Mouse (Mus musculus) gastrocnemius, adult 2 months (tissue): ENCODE results near the gene Supt6. TPM values are rescaled to one million over a fixed set of nuclear protein-coding genes. Genes with fewer than 3 reads are reported as not detected.

ENCODE experiments used
- DNase-seq: peaks from one replicate; pipeline ENCODE4 v3.0.0; 2022
- H3K27ac ChIP-seq: fragments of 200-600 bp; 2 replicates; pipeline ENCODE4 v1.8.1; 2022; ENCODE audit warnings: mild to moderate bottlenecking
- H3K4me3 ChIP-seq: fragments of 200-600 bp; 2 replicates; pipeline ENCODE4 v1.8.1; 2022; ENCODE audit warnings: mild to moderate bottlenecking, moderate library complexity
- CTCF ChIP-seq: fragments of 200-600 bp; IDR thresholded peaks from 2 replicates; pipeline ENCODE4 v1.8.1; 2022; ENCODE audit warnings: antibody characterized with exemption, mild to moderate bottlenecking, moderate library complexity
- intact Hi-C: fragments of 180-260 bp; cut with DNase I; formaldehyde crosslinking; loops from one replicate; pipeline ENCODE4 v1.15.1; 2025
- total RNA-seq, 2 experiments: library from RNA; stranded (reverse); gene quantifications; 2 replicates each; pipeline ENCODE4 v1.2.3; 2021

Supt6 gene
- total RNA-seq, 2 experiments from 2014 or later, result 30.3 to 33.7 TPM

DNA sequence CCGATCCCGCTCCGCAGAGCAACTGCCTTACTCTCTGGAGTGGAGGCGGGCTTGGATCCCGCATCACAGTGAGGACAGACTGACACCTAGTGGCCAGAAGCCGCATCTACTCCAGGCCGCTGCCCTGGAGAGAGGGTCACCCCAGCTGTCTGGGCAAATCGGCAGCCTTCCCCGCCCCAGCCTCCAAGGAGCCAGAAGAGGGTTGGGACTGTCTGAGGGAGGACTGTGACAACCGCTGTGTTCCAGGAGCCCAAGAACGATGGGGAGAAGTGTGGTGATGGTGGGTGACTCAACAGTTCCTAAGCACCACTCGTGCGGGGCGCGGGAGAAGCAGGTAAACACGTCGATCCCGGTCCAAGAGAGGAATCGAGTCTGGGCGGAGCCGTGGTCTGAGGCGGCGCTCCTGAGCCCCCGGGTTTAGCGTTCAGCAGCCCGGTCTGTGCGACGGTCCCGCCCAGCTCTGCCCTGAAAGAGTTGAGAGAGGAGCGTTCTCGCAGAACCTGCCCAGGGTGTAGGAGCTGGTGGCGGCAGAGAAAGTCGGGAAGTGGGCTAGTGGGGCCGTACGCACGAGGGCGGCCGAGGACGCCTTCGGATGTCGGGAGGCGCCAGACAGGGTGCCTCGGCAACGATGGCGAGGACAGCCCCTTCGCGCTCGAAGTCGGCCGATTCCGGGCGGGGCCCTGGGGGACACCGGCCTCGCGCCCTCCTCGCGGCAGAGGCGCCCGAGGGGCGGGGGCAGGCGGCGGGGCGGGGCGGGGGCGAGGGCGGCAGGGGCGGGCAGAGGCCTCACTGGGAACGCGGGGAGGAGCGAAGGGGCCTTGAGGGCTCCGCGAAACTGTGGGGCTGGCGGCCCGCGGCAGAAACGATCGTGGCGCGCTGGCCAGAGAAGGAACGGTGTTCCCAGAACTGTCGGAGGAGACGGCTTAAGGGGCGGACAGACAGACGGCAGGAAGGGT, 67.6 kb downstream of the Supt6 start:
- TF ChIP-seq CTCF, result peak; percentile 100; the same call in 1 of the 2 replicates
- Histone ChIP-seq H3K27ac (peak overlapping the region; percentile 87), H3K4me3 (peak overlapping the region; percentile 92)
- intact Hi-C loops, result loop anchor here (1.0 to 5.0 kb wide), 4 partner anchors 19 to 196 kb away; partner anchors contain the start of genes Flot2 and Phf12
- peak; percentile 96 for DNase-seq

DNA sequence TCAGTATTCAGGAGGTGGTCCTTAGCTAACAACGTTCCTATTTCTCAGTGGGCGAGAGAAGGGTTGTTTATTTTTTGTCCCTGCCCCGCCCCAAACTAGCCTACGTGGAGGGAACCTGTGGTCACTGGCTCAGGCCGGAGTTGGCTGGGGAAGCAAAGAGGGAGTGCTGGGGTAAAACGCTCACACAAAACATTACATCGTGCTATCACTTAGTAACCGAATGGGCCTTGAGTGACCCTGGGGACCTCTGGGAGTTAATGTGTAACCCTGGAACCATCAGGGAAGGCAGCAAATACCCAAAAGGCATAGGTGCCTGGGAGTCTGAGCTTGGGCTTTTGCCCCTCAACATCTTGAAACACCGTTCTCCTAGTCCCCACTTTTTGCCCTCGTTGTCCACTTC, 68.3 kb downstream of the Supt6 start:
- Histone ChIP-seq H3K27ac (peak overlapping the region; percentile 89), H3K4me3 (peak overlapping the region; percentile 92)
- intact Hi-C loops, result loop anchor here (1.0 to 5.0 kb wide), 4 partner anchors 18 to 195 kb away; partner anchors contain the start of genes Flot2 and Phf12
- no peak for TF ChIP-seq CTCF
- peak; percentile 43 for DNase-seq

DNA sequence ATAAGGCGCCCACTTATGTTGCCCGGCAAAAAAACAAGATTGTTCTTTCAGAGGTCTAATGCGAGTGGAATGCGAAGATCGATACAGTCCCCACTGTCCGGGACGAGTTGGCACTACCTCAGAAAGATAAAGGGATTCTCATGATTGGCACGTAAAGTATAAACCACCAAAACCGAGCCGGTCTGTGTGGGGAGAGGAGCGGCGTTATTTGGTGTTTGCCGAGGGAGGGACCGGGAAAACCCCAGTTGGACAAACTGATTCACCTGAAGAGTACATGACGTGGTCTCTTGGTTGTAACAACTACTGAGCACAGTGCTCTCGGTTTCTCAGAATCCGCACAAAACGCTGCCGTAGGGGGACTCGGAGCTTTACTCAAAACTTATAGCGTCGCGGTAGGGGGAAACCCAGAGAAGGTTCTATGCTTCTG, 68.9 kb downstream of the Supt6 start:
- intact Hi-C loops, result loop anchor here (1.0 to 5.0 kb wide), 5 partner anchors 18 to 195 kb away; partner anchors contain the start of genes Flot2 and Phf12
- DNase-seq, result no peak
- H3K4me3 ChIP-seq, result peak overlapping the region; percentile 92
- peak overlapping the region; percentile 89 for H3K27ac ChIP-seq
- TF ChIP-seq CTCF, result no peak

DNA sequence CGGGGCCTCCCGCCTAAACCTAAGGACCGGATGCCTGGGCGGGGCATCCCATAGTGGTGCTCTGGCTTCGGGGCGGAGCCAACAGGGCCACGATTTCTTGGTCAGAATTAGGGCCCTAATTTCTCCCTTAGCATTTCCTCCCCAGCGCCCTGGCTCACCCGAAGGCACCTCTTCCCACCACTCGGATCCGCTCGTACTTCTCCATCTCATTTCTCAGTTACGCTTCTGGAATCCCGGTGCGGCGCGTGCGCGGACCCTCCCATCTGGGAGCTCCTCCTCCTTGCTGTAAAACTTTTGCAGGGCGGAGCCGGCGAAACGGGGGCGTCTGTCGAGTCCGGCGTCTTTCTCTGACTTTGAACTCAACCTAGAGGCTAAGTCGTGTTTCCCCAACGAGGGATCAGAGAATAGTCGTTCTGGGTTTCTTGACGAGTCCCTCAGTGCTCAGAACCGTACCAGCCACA, 69.4 kb downstream of the Supt6 start, which contains the start of the genes Nek8 and Tlcd1:
Gene Nek8 (minus strand): TSS at position 274 of the 461 bp plus-strand sequence.
Gene Tlcd1 (plus strand): TSS at position 310 of the 461 bp plus-strand sequence.
- intact Hi-C loops, result loop anchor here (1.0 to 5.0 kb wide), 3 partner anchors 116 to 194 kb away; partner anchors contain the start of genes Flot2 and Phf12
- peak; percentile 93 for DNase-seq
- no peak for TF ChIP-seq CTCF
- Histone ChIP-seq H3K27ac (peak within 1 kb of the TSS; percentile 89), H3K4me3 (peak within 1 kb of the TSS; percentile 92)

DNA sequence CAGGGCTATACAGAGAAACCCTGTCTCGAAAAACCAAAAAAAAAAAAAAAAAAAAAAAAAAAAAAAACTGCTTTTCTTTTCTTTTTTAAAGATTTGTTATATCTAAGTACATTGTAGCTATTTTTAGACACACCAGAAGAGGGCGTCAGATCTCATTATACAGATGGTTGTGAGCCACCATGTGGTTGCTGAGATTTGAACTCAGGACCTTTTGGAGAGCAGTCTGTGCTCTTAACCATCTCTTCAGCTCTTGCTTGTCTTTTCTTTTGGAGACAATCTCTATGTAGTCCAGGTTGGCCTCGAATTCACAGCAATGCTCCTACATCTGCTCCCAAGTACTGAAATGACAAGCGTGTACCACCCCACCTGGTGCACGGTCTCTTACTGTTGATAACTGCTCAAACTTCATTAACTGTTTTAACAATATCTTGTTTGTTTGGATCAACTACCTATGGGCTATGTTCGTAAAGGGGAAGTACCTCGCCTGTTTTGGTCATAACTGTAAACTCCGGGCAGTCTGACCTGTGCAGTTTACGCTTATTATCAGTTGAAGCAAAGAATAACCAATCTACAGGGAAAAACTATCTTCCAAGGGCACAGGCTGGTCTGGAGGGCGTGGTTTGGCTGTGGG, 69.9 kb downstream of the Supt6 start:
- no peak for TF ChIP-seq CTCF
- Histone ChIP-seq H3K4me3 (peak overlapping the region; percentile 92), H3K27ac (peak overlapping the region; percentile 89)
- DNase-seq, result no peak
- intact Hi-C loops, result loop anchor here (1.0 to 5.0 kb wide), 3 partner anchors 116 to 194 kb away; partner anchors contain the start of genes Flot2 and Phf12

DNA sequence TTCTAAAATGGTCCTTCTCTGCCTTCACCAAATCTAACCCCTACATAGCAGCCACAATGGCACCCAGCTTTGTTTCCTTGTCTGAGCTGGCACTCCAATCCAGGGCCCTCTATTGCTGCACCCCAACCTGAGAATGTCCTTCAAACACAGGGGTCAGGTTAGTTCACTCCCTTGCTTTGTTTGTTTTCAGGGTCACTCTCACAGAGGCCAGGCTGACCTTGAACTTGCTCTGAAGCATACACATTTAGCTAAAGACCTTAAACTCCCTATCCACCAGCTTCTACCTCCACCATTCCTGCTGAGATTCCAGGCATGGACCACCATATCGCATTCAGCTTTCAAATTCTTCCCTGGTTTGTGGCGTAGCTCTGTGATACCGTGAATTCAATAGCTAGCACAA, 71.3 kb downstream of the Supt6 start:
- intact Hi-C loops, result no loop called here
- TF ChIP-seq CTCF, result no peak
- Histone ChIP-seq H3K4me3 (no peak overlapping the region), H3K27ac (no peak overlapping the region)
- no peak for DNase-seq

DNA sequence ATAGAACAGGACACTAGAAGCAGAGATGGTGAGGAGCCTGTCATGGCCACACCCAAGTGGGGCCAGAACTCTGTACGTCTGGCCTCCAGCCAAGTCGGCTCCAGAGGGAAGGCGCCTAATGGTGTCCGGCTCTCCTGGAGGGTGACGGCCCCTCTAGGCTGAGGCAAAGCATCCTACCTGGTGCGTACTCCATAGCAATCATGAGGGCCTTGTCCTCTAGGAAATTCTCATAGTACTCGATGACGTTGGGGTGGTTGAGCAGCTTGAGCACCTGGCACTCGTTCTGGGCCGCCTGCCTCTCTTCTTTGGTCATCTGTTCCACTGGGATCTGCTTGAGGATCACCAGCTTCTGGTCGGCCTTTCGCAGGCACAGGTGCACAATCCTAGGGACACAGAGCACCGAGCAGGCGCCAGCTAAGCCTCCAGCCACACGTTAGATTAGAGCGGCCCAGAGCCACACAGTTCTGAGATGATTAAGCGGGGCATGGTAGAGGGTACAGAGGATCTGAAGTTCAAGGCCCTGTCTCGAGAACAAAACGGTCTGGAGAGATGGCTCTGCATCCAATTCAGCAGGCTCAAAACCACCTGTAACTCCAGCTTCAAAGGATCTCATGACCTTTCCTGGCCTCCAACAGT, 72.9 kb downstream of the Supt6 start:
- peak; percentile 6 for DNase-seq
- Histone ChIP-seq H3K4me3 (no peak overlapping the region), H3K27ac (no peak overlapping the region)
- TF ChIP-seq CTCF, result no peak
- intact Hi-C loops, result no loop called here

DNA sequence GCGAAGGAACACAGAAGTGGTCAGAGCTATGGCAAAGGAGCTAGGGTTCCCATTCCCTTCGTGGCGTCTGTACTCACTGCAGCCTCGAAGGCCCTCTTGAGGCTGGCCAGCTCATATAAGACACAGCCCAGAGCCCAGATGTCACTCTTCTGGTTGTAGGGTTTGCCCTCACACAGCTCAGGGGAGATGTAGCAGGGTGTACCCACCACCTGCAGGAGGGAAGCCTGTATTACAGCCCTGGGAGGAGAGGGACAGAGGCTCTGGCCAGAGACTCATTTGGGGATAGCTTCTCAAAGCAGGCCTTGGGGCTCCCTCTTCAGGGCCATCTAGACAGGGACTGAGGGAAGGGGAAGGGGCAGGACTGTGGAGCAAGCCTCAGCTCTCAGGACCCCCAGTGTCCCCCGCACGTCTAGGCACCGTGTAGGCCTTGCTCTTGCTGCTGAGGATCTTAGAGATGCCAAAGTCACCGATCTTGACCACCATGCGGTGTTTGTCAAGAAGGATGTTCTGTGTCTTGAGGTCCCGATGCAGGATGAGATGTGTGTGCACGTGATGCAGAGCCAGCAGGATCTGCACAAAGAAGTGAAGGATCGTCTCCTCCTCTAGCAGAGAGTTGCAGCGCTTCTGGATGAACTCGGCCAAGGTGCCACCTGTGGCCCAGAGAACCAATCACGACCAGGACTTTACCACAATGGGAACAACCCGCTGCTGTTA, 73.6 kb downstream of the Supt6 start:
- no peak for DNase-seq
- intact Hi-C loops, result no loop called here
- Histone ChIP-seq H3K4me3 (no peak overlapping the region), H3K27ac (no peak overlapping the region)
- TF ChIP-seq CTCF, result no peak; the same call in 1 of the 2 replicates

DNA sequence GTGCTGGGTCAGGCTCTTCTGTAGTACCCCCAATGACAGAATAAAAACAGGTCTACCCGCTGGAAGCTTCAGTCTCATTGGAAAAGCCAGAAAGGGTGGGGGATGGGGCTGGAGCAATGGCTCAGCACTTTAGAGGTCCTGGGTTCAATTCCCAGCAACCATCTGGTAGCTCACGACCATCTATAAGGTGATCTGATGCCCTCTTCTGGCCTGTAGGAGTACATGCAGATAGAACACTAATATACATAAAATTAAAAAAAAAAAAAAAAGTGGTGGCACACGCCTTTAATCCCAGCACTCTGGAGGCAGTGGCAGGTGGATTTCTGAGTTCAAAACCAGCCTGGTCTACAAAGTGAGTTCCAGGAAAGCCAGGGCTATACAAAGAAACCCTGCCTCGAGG, 74.5 kb downstream of the Supt6 start:
- no peak overlapping the region for H3K27ac ChIP-seq
- no peak overlapping the region for H3K4me3 ChIP-seq
- no peak for DNase-seq
- peak; percentile 29; the same call in 1 of the 2 replicates for TF ChIP-seq CTCF
- intact Hi-C loops, result no loop called here

DNA sequence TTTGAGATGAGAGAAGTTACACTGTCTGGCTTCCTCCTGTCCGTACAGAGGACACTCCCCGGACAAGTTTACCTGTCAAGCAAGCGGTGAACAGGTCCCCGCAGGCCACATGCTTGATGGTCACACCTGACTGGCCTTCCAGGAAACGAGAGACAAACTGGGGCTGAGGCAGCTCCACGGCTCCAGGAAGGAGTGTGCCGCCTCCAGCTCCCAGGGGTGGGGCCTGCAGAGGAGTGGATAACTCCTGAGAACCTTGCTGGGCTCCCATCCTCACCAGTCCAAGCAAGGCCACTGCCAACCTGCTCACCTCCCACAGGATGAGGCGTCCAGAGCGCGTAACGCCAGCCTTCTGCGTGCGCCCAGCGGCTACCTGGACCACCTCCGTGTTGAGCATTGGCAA, 75.5 kb downstream of the Supt6 start:
- TF ChIP-seq CTCF, result no peak
- intact Hi-C loops, result no loop called here

DNA sequence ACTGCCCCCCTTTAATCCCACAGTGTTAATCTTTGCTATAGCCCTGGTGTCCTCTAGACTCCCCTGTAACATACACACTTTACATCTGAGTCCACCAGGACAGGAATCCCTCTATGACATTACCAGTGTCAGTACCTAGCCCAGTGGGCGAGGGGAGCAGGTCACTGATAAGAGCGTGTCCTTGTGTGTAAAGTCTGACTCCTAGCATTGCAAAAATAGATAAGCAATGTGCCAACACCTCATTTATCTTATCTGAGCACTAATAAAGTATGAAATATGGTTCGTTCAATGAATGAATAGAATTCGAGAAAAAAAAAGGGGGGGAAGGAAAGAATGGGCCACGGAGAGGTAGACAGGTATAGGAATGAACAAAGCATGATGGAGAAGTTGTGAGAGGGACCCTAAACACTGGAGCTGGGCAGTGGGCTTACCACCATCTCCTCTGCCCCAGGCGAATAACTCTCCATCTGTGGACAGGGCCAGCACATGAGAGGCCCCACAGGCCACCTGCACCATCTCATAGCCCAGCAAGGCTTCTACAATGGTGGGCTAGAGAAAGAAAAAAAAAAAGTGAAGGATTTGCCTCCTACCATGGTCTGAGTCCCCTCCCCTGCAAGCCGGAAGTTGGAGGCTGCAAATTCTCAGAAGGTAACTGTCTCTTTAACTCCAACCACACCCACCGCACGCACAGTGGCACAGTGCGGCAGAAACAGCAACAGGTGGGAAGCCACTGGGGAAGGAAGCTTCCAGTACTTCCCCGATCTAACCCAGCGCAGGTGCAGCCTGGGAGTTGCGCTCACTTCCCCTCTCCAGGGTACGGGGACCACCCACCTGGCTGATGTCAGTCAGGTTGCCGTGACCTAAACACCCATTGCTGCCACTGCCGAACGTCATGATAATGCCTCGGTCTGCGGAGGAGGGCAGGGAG, 77.0 kb downstream of the Supt6 start:
- peak overlapping the region; percentile 54 for H3K4me3 ChIP-seq
- H3K27ac ChIP-seq, result no peak overlapping the region
- intact Hi-C loops, result no loop called here
- TF ChIP-seq CTCF, result no peak
- no peak for DNase-seq

More for the DNA sequence above, 75.5 kb downstream of the Supt6 start:
- Histone ChIP-seq H3K27ac (no peak overlapping the region), H3K4me3 (no peak overlapping the region)
- DNase-seq, result no peak
